Mouse (Mus musculus) neural tube, embryonic 12.5 days (tissue): ENCODE results near the gene Adipoq. TPM values are rescaled to one million over a fixed set of nuclear protein-coding genes. Genes with fewer than 3 reads are reported as not detected.
A peak's percentile ranks its signal among the peaks of the same experiment; 100 is the strongest.
"Not testable (repeated sequence)": the region's sequence is repeated elsewhere in the genome, so short reads cannot be mapped to it uniquely, and the experiment has no call there.

Experiments used
- ATAC-seq: fragments of 200-750 bp; cut with Nextera tagmentation; 2 replicates; pipeline ENCODE4 v1.8.0; 2017; ENCODE audit warnings: low read depth, mild to moderate bottlenecking, moderate TSS enrichment, moderate library complexity; ENCODE audit not compliant: low FRiP score
- H3K27ac ChIP-seq: fragments of 300-500 bp; sonication (generic); 2 replicates; pipeline ENCODE4 v1.5.1; 2016
- H3K27me3 ChIP-seq: fragments of 300-500 bp; sonication (generic); replicated peaks from 2 replicates; pipeline ENCODE4 v1.6.1; 2016; ENCODE audit warnings: mild to moderate bottlenecking
- H3K36me3 ChIP-seq: fragments of 300-500 bp; sonication (generic); 2 replicates; pipeline ENCODE4 v1.6.1; 2016; ENCODE audit warnings: mild to moderate bottlenecking
- H3K4me1 ChIP-seq: fragments of 300-500 bp; sonication (generic); 2 replicates; pipeline ENCODE4 v1.6.1; 2016
- H3K4me2 ChIP-seq: fragments of 300-500 bp; sonication (generic); replicated peaks from 2 replicates; pipeline ENCODE4 v1.6.1; 2016; ENCODE audit warnings: mild to moderate bottlenecking
- H3K4me3 ChIP-seq: fragments of 300-500 bp; sonication (generic); 2 replicates; pipeline ENCODE4 v1.5.1; 2016
- H3K9ac ChIP-seq: fragments of 300-500 bp; sonication (generic); 2 replicates; pipeline ENCODE4 v1.6.1; 2016; ENCODE audit warnings: mild to moderate bottlenecking
- H3K9me3 ChIP-seq: fragments of 300-500 bp; sonication (generic); 2 replicates; pipeline ENCODE4 v1.6.1; 2016; ENCODE audit warnings: mild to moderate bottlenecking
- WGBS: fragments of 180-500 bp; shearing (Covaris S2); methylation state at CpG from one replicate; pipeline ENCODE4 v1.1.7; 2016; 5-methylcytosine and 5-hydroxymethylcytosine counted together
- polyA plus RNA-seq: library from polyadenylated mRNA; unstranded; fragments of >200 nt; fragmentation: Nextera tagmentation; extraction: Ambion mirVana; gene quantifications from 2 replicates; pipeline ENCODE4 v1.2.1, GENCODE M21; 2016

The Adipoq gene
- not detected in 2 replicates for polyA plus RNA-seq

- Histone ChIP-seq H3K27ac (no peak within 1 kb of the TSS), H3K9ac (no peak within 1 kb of the TSS), H3K36me3 (no peaks in the 10 kb centered on the region), H3K9me3 (no peaks in the 10 kb centered on the region), H3K4me1 (no peaks in the 10 kb centered on the region), H3K27me3 (no peaks in the 10 kb centered on the region), H3K4me2 (no peak within 1 kb of the TSS), H3K4me3 (no peak within 1 kb of the TSS)
- no peak for ATAC-seq
- 91% methylated on average over 3 of the region's 3 CpGs for WGBS
Observed at GRCm38 (mm10) chr16:23146280-23146679, at the start of gene Adipoq. TSS of gene Adipoq (plus strand) at chr16:23146536.

- 0 out of 2 replicates have a peak, but pooled peaks cover 10% of the 10 kb centered on the region for H3K27me3 ChIP-seq
- H3K27ac ChIP-seq, H3K4me3 ChIP-seq, H3K9me3 ChIP-seq, H3K9ac ChIP-seq, H3K36me3 ChIP-seq, H3K4me2 ChIP-seq, H3K4me1 ChIP-seq, ATAC-seq: not testable (repeated sequence)
- 96% methylated on average over 1 of the region's 1 CpGs for WGBS
Observed at GRCm38 (mm10) chr16:23096886-23097285, 49.5 kb upstream of the Adipoq start.

DNA sequence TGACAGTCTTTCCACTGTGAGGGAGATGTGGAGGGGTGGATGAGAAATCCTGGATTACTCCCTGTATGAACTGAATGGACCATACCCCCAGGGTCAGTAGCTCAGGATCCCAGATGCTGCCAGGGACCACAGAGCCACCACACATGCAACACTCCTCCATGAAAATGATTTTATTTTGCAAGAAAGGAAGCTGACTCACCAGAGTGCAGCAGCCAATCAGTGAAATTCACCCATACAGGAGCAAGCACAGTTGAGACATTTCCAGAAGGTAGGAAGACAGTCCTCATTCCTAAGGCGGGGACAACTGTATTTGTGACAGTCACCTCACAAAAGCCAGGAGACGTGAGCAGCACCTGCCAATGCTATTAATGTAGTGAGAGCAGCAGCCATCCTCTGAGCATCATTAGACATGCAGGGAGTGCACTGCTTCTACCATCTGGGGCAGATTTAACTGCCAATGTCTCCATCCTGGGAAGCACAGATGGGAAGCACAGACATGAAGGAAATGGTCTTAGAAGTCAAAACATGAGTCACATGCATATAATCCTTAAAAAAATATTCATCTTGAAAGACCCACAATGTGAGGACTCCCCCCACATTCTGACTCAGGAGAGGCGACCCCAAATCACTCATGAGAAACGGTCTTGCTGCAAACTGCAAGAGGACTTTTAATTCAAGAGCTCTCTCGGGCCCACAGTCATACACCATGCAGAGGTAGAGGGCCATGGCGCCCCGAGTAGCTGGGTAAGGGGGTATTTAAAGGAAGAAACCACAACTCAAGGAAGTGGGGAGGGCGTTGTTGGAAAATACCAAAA is 48.8 kb upstream of the Adipoq start:
- H3K4me2 ChIP-seq, H3K36me3 ChIP-seq, H3K4me3 ChIP-seq, H3K27ac ChIP-seq, H3K9me3 ChIP-seq, ATAC-seq, H3K9ac ChIP-seq: not testable (repeated sequence)
- WGBS, result 86% methylated on average over 8 of the region's 8 CpGs
- Histone ChIP-seq H3K4me1 (peaks cover 12% of the 10 kb centered on the region), H3K27me3 (0 out of 2 replicates have a peak, but pooled peaks cover 10% of the 10 kb centered on the region)

GRCm38 (mm10) chr16:23098105-23098452 is 48.3 kb upstream of the Adipoq start:
- 100% methylated on average over 1 of the region's 1 CpGs for WGBS
- ATAC-seq, H3K4me2 ChIP-seq, H3K9ac ChIP-seq, H3K36me3 ChIP-seq, H3K4me3 ChIP-seq, H3K9me3 ChIP-seq, H3K27ac ChIP-seq: not testable (repeated sequence)
- 0 out of 2 replicates have a peak, but pooled peaks cover 10% of the 10 kb centered on the region for H3K27me3 ChIP-seq
- H3K4me1 ChIP-seq, result peaks cover 16% of the 10 kb centered on the region

DNA sequence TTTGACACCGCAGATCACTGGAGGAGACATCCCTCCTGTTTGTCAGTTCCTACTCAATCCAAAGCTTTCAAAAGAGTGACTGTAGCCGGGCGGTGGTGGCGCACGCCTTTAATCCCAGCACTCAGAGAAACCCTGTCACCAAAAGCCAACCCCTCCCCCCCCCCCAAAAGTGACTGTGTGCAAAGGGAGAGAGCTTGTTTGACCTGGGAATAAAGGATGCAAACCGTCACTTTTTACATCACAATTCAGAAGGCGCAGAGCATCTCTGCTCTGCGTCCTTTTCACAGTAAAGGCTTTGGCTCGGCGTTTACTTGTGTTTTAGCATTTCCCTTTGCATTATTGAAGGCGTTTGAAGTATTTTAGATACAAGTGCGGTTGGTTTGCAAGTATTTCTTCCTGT is 46.7 kb upstream of the Adipoq start:
- Histone ChIP-seq H3K36me3 (no peaks in the 10 kb centered on the region), H3K9ac (peak overlapping the region; percentile 40), H3K27me3 (0 out of 2 replicates have a peak, but pooled peaks cover 10% of the 10 kb centered on the region), H3K27ac (no peak overlapping the region), H3K4me1 (peaks cover 16% of the 10 kb centered on the region), H3K9me3 (no peaks in the 10 kb centered on the region), H3K4me2 (peak overlapping the region; percentile 62), H3K4me3 (peak overlapping the region; percentile 25)
- ATAC-seq, result no peak
- 11% methylated on average over 12 of the region's 12 CpGs for WGBS

- peak overlapping the region; percentile 40 for H3K9ac ChIP-seq
- 1% methylated on average over 9 of the region's 9 CpGs for WGBS
- ATAC-seq, result peak; percentile 46; the same call in 1 of the 2 replicates
Observed at GRCm38 (mm10) chr16:23100099-23100575, 46.2 kb upstream of the Adipoq start.

GRCm38 (mm10) chr16:23100613-23101012 is 45.7 kb upstream of the Adipoq start:
- Histone ChIP-seq H3K27ac (no peak overlapping the region), H3K4me1 (peaks cover 16% of the 10 kb centered on the region), H3K4me2 (peak overlapping the region; percentile 62), H3K9me3 (no peaks in the 10 kb centered on the region), H3K4me3 (peak overlapping the region; percentile 25; the same call in 1 of the 2 replicates), H3K27me3 (0 out of 2 replicates have a peak, but pooled peaks cover 10% of the 10 kb centered on the region), H3K36me3 (no peaks in the 10 kb centered on the region), H3K9ac (0 out of 2 replicates have a peak overlapping the region, but pooled peaks have one; percentile 40)
- no peak for ATAC-seq
- WGBS, result 11% methylated on average over 10 of the region's 10 CpGs

More at GRCm38 (mm10) chr16:23100099-23100575, 46.2 kb upstream of the Adipoq start:
- H3K36me3 ChIP-seq, result no peaks in the 10 kb centered on the region
- H3K4me1 ChIP-seq, result peaks cover 16% of the 10 kb centered on the region
- no peaks in the 10 kb centered on the region for H3K9me3 ChIP-seq
- H3K4me2 ChIP-seq, result peak overlapping the region; percentile 62
- H3K4me3 ChIP-seq, result peak overlapping the region; percentile 25
- 0 out of 2 replicates have a peak, but pooled peaks cover 10% of the 10 kb centered on the region for H3K27me3 ChIP-seq
- H3K27ac ChIP-seq, result no peak overlapping the region

GRCm38 (mm10) chr16:23102340-23103037 is 43.8 kb upstream of the Adipoq start:
- Histone ChIP-seq H3K9me3 (no peaks in the 10 kb centered on the region), H3K36me3 (no peaks in the 10 kb centered on the region), H3K4me1 (peaks cover 16% of the 10 kb centered on the region), H3K4me3 (peak overlapping the region; percentile 30), H3K4me2 (peak overlapping the region; percentile 58), H3K9ac (0 out of 2 replicates have a peak overlapping the region, but pooled peaks have one; percentile 17), H3K27me3 (0 out of 2 replicates have a peak, but pooled peaks cover 10% of the 10 kb centered on the region), H3K27ac (no peak overlapping the region)
- ATAC-seq, result no peak
- WGBS, result 15% methylated on average over 15 of the region's 15 CpGs

DNA sequence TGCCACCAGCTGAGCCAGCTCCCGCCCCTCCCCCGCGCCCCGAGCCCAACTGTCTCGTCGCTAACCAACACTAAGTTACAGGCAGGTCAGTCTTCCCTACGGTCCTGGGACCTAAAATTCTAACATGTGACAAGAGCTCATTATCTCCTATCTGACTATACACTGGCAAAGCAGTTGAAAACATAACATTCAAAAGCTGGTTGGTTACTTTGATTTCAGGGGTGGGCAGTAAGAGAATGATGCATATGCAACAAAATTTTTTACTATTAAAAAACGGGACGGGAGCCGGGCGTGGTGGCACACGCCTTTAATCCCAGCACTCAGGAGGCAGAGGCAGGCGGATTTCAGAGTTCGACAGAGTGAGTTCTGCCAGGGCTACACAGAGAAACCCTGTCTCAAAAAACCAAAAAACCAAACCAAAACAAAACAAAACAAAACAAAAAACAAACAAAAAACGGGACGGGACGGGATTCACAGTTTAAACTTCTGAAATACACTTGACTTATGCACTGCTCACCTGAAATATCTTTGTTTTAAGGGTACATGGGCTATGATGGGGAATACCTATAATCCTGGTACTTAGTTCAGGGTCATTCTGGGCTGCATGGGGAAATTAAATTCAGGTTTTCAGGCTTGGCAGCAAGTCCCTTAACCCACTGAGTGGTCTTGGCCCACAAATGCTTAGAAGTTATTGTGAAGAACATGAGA is 43.1 kb upstream of the Adipoq start:
- Histone ChIP-seq H3K9ac (0 out of 2 replicates have a peak overlapping the region, but pooled peaks have one; percentile 17), H3K4me1 (peaks cover 16% of the 10 kb centered on the region), H3K27ac (no peak overlapping the region), H3K27me3 (0 out of 2 replicates have a peak, but pooled peaks cover 10% of the 10 kb centered on the region), H3K4me3 (peak overlapping the region; percentile 30), H3K36me3 (no peaks in the 10 kb centered on the region), H3K4me2 (peak overlapping the region; percentile 58), H3K9me3 (no peaks in the 10 kb centered on the region)
- no peak for ATAC-seq
- 41% methylated on average over 17 of the region's 17 CpGs for WGBS

GRCm38 (mm10) chr16:23103841-23104240 is 42.5 kb upstream of the Adipoq start:
- 85% methylated on average over 2 of the region's 2 CpGs for WGBS
- 0 out of 2 replicates have a peak, but pooled peaks cover 10% of the 10 kb centered on the region for H3K27me3 ChIP-seq
- H3K27ac ChIP-seq, result no peak overlapping the region
- no peak overlapping the region for H3K9ac ChIP-seq
- peaks cover 2% of the 10 kb centered on the region; the same call in 1 of the 2 replicates for H3K36me3 ChIP-seq
- no peaks in the 10 kb centered on the region for H3K9me3 ChIP-seq
- no peak for ATAC-seq
- H3K4me2 ChIP-seq, result no peak overlapping the region
- peaks cover 19% of the 10 kb centered on the region for H3K4me1 ChIP-seq
- no peak overlapping the region for H3K4me3 ChIP-seq

DNA sequence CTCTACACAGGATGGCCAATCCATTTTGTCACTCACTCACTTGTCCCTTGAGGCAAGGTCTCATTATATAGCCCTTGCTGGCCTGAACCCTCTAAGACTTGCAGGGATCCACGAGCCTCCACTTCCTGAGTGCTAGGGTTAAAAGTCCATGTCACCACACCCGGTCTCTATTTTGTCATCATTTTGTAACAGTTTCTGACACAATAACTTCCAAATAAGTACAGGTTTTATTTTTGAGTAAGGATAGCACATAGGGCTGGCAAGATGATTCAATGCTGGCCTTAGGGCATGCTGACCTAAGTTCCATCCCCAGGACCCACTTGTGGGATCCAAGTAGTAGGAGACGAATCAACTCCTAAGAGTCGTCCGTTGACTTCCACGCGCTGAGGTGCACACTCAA is 40.2 kb upstream of the Adipoq start:
- H3K9ac ChIP-seq, result no peak overlapping the region
- no peaks in the 10 kb centered on the region for H3K9me3 ChIP-seq
- H3K27ac ChIP-seq, result no peak overlapping the region
- no peaks in the 10 kb centered on the region for H3K27me3 ChIP-seq
- 82% methylated on average over 7 of the region's 7 CpGs for WGBS
- H3K36me3 ChIP-seq, result peaks cover 18% of the 10 kb centered on the region
- H3K4me3 ChIP-seq, result no peak overlapping the region
- no peak for ATAC-seq
- H3K4me1 ChIP-seq, result peaks cover 20% of the 10 kb centered on the region
- H3K4me2 ChIP-seq, result no peak overlapping the region
